Mouse (Mus musculus) kidney, postnatal 36 days (tissue): Measurements from ENCODE around the gene Robo1.
A peak's percentile ranks its signal among the peaks of the same experiment; 100 is the strongest.

ENCODE experiments used
- DNase-seq, 2 experiments: peaks; one replicate each; pipeline ENCODE4 v3.0.0; 2021 to 2022; ENCODE audit warnings: mixed read lengths in 2 of 2

Gene Robo1

GRCm38 (mm10) chr16:72307537-72308330, at the start of gene Robo1:
Robo1 (plus strand) TSS chr16:72308306.
- no peak for DNase-seq

- DNase-seq, result no peak
Observed at GRCm38 (mm10) chr16:72267839-72268238, 40.3 kb upstream of the Robo1 start.

GRCm38 (mm10) chr16:72276390-72277074, 31.6 kb upstream of the Robo1 start:
- no peak for DNase-seq

- DNase-seq, result no peak
Observed at GRCm38 (mm10) chr16:72308331-72308668, 194 bp downstream of the Robo1 start.

GRCm38 (mm10) chr16:72327321-72327720, 19.2 kb downstream of the Robo1 start:
- DNase-seq, result no peak

- DNase-seq, result no peak
Observed at GRCm38 (mm10) chr16:72328579-72328978, 20.5 kb downstream of the Robo1 start.

- no peak for DNase-seq
Observed at GRCm38 (mm10) chr16:72337757-72338156, 29.7 kb downstream of the Robo1 start.

GRCm38 (mm10) chr16:72350422-72350821, 42.3 kb downstream of the Robo1 start:
- DNase-seq, result no peak

GRCm38 (mm10) chr16:72356515-72357357, 48.6 kb downstream of the Robo1 start:
- DNase-seq, result peak; percentile 14 to 25

- no peak for DNase-seq
Observed at GRCm38 (mm10) chr16:72376896-72377295, 68.8 kb downstream of the Robo1 start.

- no peak for DNase-seq
Observed at GRCm38 (mm10) chr16:72381819-72382218, 73.7 kb downstream of the Robo1 start.

- DNase-seq, result no peak
Observed at GRCm38 (mm10) chr16:72383566-72383965, 75.5 kb downstream of the Robo1 start.

GRCm38 (mm10) chr16:72393512-72393911, 85.4 kb downstream of the Robo1 start:
- no peak for DNase-seq

- no peak for DNase-seq
Observed at GRCm38 (mm10) chr16:72398811-72399210, 90.7 kb downstream of the Robo1 start.

- DNase-seq, result no peak
Observed at GRCm38 (mm10) chr16:72402381-72402780, 94.3 kb downstream of the Robo1 start.

GRCm38 (mm10) chr16:72409820-72410219, 101.7 kb downstream of the Robo1 start:
- DNase-seq, result no peak

- no peak for DNase-seq
Observed at GRCm38 (mm10) chr16:72411669-72412270, 103.7 kb downstream of the Robo1 start.

- DNase-seq, result no peak
Observed at GRCm38 (mm10) chr16:72412879-72413278, 104.8 kb downstream of the Robo1 start.

GRCm38 (mm10) chr16:72419328-72420066, 111.4 kb downstream of the Robo1 start:
- DNase-seq, result no peak

- DNase-seq, result no peak
Observed at GRCm38 (mm10) chr16:72422426-72422825, 114.3 kb downstream of the Robo1 start.

- no peak for DNase-seq
Observed at GRCm38 (mm10) chr16:72434396-72434795, 126.3 kb downstream of the Robo1 start.
